Mouse (Mus musculus): Measurements from ENCODE around the gene Hdac11.

DNA sequence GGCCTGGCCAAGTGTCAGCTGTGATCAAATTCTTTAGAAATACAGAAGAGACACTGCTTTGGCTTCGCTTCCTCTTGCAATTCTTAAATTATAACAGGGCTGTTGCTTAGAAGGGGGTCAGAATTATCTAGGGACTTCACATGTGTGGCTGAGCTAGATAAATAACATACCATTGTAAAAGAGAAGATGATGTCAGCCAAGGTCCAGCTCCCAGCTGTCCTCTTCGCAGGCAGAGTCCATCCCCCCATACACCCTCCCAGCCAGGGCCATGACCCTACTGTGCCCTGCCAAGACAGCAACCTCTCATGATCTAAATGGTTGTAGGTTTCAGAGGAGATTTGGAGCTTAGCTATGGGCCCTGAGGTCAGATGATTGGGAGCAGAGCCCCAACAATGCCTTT, 27.5 kb downstream of the Hdac11 start:
- TF ChIP-seq CTCF (IDR thresholded peaks at IDR 0.05; ENCODE audit: insufficient read depth, low read length) = no peak
- TF ChIP-seq POLR2A (IDR thresholded peaks at IDR 0.05; ENCODE audit: borderline replicate concordance, extremely low read depth, low read depth, low read length) = no peak
